16 mouse cellular contexts compared by ENCODE assay signal in genomic region chr10:110752849-110753248, GRCm38 (mm10). TPM values are rescaled to one million over a fixed set of nuclear protein-coding genes. Genes with fewer than 3 reads are reported as not detected.
A peak's percentile ranks its signal among the peaks of the same experiment; 100 is the strongest.
DNase-seq lines count a peak whose midpoint lies in the region; ATAC-seq and TF ChIP-seq lines count a peak whose summit lies in the region.
"Had no signal": no experiment of that assay in that cellular context is flagged by ENCODE, and none has a peak within 500 bp of the region (broad histone marks: within the 10 kb centered on the region; RNA-seq: fewer than 3 reads in every experiment).

No protein-coding gene starts in this region.

- DNase-seq in heart, adult 2 months: peak in 1 of 2 experiments; percentile 25
- no peak for DNase-seq in heart, postnatal 25 days (ENCODE audit: low spot score)
- no peak for DNase-seq in liver, adult 2 months (ENCODE audit: extremely low read depth, low read depth, low spot score)
- no peak for DNase-seq in liver
- no peak for DNase-seq in embryo, embryonic 9.5 days (ENCODE audit: extremely low spot score)
- DNase-seq: cerebellum, postnatal 10 days; embryo, embryonic 11 days; thymus, adult 2 months had no signal

- no peaks in the 10 kb centered on the region for H3K36me3 ChIP-seq in heart, adult 2 months (ENCODE audit: control insufficient read depth, insufficient read depth, low read length)
- no peaks in the 10 kb centered on the region for H3K36me3 ChIP-seq in liver, adult 2 months (ENCODE audit: control insufficient read depth, insufficient read depth, low read length)
- H3K36me3 ChIP-seq in heart, embryonic 15.5 days: peaks cover 68% of the 10 kb centered on the region

- no peak overlapping the region for H3K4me2 ChIP-seq in heart, embryonic 15.5 days
- H3K4me2 ChIP-seq: forebrain, embryonic 13.5 days; limb, embryonic 15.5 days; neural tube, embryonic 13.5 days had no signal

- H3K4me1 ChIP-seq in heart, adult 2 months (ENCODE audit: control insufficient read depth, insufficient read depth, low read length): peaks cover 7% of the 10 kb centered on the region
- no peaks in the 10 kb centered on the region for H3K4me1 ChIP-seq in liver, adult 2 months (ENCODE audit: control insufficient read depth, insufficient read depth, low read length)
- H3K4me1 ChIP-seq in brown adipose tissue, adult 24 weeks (ENCODE audit: control insufficient read depth, insufficient read depth, insufficient read length, low read length): peaks cover 11% of the 10 kb centered on the region; the same call in 1 of the 2 replicates
- H3K4me1 ChIP-seq in heart, embryonic 15.5 days (replicated peaks): no peaks in the 10 kb centered on the region
- H3K4me1 ChIP-seq: limb, embryonic 15.5 days; neural tube, embryonic 13.5 days had no signal

- 41% methylated on average over 3 of the region's 3 CpGs for WGBS in heart, adult 2 months
- 78% methylated on average over 3 of the region's 3 CpGs for whole genome bisulfite sequencing in liver, adult 2 months
- 63% methylated on average over 3 of the region's 3 CpGs for WGBS in heart, embryonic 15.5 days

- peak overlapping the region; percentile 76 for H3K27ac ChIP-seq in heart, adult 2 months
- peak overlapping the region; percentile 46 for H3K27ac ChIP-seq in liver, adult 2 months (replicated peaks; ENCODE audit: insufficient read depth, low read depth, low read length)
- H3K27ac ChIP-seq in brown adipose tissue, adult 24 weeks (replicated peaks; ENCODE audit: low read depth, low read length): peak overlapping the region; percentile 95
- peak overlapping the region; percentile 61 for H3K27ac ChIP-seq in heart, embryonic 15.5 days
- H3K27ac ChIP-seq: forebrain, embryonic 13.5 days; limb, embryonic 15.5 days; neural tube, embryonic 13.5 days had no signal

- H3K9ac ChIP-seq in heart, adult 2 months (ENCODE audit: low read depth, low read length): no peak overlapping the region
- H3K9ac ChIP-seq in liver, adult 2 months (ENCODE audit: low read depth, low read length): no peak overlapping the region
- H3K9ac ChIP-seq in heart, embryonic 15.5 days: no peak overlapping the region
- H3K9ac ChIP-seq: forebrain, embryonic 13.5 days; limb, embryonic 15.5 days; neural tube, embryonic 13.5 days had no signal

- intact Hi-C loops in heart, adult 2 months (cut with DNase I): no loop called here
- intact Hi-C loops in heart, postnatal 25 days (cut with DNase I): no loop called here

- no peaks in the 10 kb centered on the region for H3K79me2 ChIP-seq in heart, adult 2 months (replicated peaks; ENCODE audit: control insufficient read depth, insufficient read depth, low read length)
- H3K79me2 ChIP-seq in liver, adult 2 months (ENCODE audit: control insufficient read depth, insufficient read depth, low read length): no peaks in the 10 kb centered on the region

- TF ChIP-seq EP300 in heart, adult 2 months (IDR thresholded peaks at IDR 0.05; ENCODE audit: insufficient read depth, low read depth, low read length): no peak

- ATAC-seq in heart, embryonic 15.5 days (replicated peaks; ENCODE audit: insufficient number of reproducible peaks, insufficient read depth, low FRiP score, low read depth): no peak
- no peak for ATAC-seq in megakaryocyte-erythroid progenitor cell, adult 5-6 weeks (replicated peaks; ENCODE audit: low FRiP score, low TSS enrichment, poor library complexity, severe bottlenecking)
- ATAC-seq: activated CD4-positive, CD25-positive, alpha-beta regulatory T cell, adult 4 months; forebrain, embryonic 13.5 days had no signal

- H3K9me3 ChIP-seq in heart, embryonic 15.5 days (replicated peaks): no peaks in the 10 kb centered on the region
- H3K9me3 ChIP-seq: forebrain, embryonic 13.5 days; limb, embryonic 15.5 days; neural tube, embryonic 13.5 days had no signal

- H3K4me3 ChIP-seq in heart, adult 2 months: no peak overlapping the region; the same call in 1 of the 2 replicates
- H3K4me3 ChIP-seq in liver, adult 2 months (ENCODE audit: insufficient read depth, low read depth, low read length): no peak overlapping the region
- no peak overlapping the region for H3K4me3 ChIP-seq in brown adipose tissue, adult 24 weeks (ENCODE audit: insufficient read depth, low read depth, low read length)
- H3K4me3 ChIP-seq in heart, embryonic 15.5 days: no peak overlapping the region
- H3K4me3 ChIP-seq: forebrain, embryonic 13.5 days; limb, embryonic 15.5 days; neural tube, embryonic 13.5 days had no signal

- no peak for TF ChIP-seq CTCF in heart, adult 2 months (IDR thresholded peaks at IDR 0.05)
- no peak for TF ChIP-seq CTCF in liver, adult 2 months (IDR thresholded peaks at IDR 0.05; ENCODE audit: low read depth, low read length)

- TF ChIP-seq POLR2A in heart, adult 2 months (IDR thresholded peaks at IDR 0.05; ENCODE audit: insufficient read depth, low read depth, low read length): no peak
- TF ChIP-seq POLR2A in liver, adult 2 months (IDR thresholded peaks at IDR 0.05; ENCODE audit: extremely low read depth, insufficient read depth, low read length): no peak

- no peaks in the 10 kb centered on the region for H3K27me3 ChIP-seq in heart, adult 2 months (ENCODE audit: control insufficient read depth, insufficient read depth, low read length)
- H3K27me3 ChIP-seq in liver, adult 2 months (ENCODE audit: control insufficient read depth, insufficient read depth, low read length): no peaks in the 10 kb centered on the region
- H3K27me3 ChIP-seq in heart, embryonic 15.5 days: no peaks in the 10 kb centered on the region
- H3K27me3 ChIP-seq: forebrain, embryonic 13.5 days; limb, embryonic 15.5 days; neural tube, embryonic 13.5 days had no signal

RNA-seq across cellular contexts. Expression of gene E2f7, which starts 7.6 kb away (rescaled TPM):
- total RNA-seq in heart, adult 2 months (2021): under 1 TPM; 0.59 to 0.68 TPM
- polyA plus RNA-seq in heart, adult 2 months (2012; rRNA removed): 0.31 and 0.32 TPM in 2 replicates
- total RNA-seq in heart, postnatal 25 days (2021): 1 to 10 TPM in 1 of 2 experiments, under 1 TPM in 1; 0.59 to 1.9 TPM
- total RNA-seq in liver, adult 2 months (2014; rRNA removed): 0.34 and 0.46 TPM in 2 replicates
- polyA plus RNA-seq in liver, adult 2 months (2012; rRNA removed): 0.04 and 0.13 TPM in 2 replicates
- 0.46 TPM in 1 of 2 replicates, not detected in the other for polyA plus RNA-seq in brown adipose tissue, adult 24 weeks (2012; ENCODE audit: insufficient read depth, insufficient read length, missing spikeins)
- polyA plus RNA-seq in heart, embryonic 15.5 days (2015; fragmentation: Nextera tagmentation; extraction: Ambion mirVana): 12.5 and 16.6 TPM in 2 replicates
- total RNA-seq in megakaryocyte-erythroid progenitor cell, adult 5-6 weeks (2014; fragmentation: Nextera tagmentation): 8.9 and 14.3 TPM in 2 replicates
- 1.9 and 9.0 TPM in 2 replicates for total RNA-seq in megakaryocyte-erythroid progenitor cell, adult 5-6 weeks (2017)
- total RNA-seq: monocyte, adult 5-6 weeks had no signal
